In genomic region chr13:70057920-70058319, GRCm38 (mm10) we compare ENCODE assay signal across 17 mouse cellular contexts.
DNase-seq lines count a peak whose midpoint lies in the region; ATAC-seq and TF ChIP-seq lines count a peak whose summit lies in the region.
"Had no signal": no experiment of that assay in that cellular context is flagged by ENCODE, and none has a peak within 500 bp of the region (broad histone marks: within the 10 kb centered on the region; RNA-seq: fewer than 3 reads in every experiment).

No protein-coding gene starts in this region.

- no peaks in the 10 kb centered on the region for H3K9me3 ChIP-seq in midbrain, embryonic 10.5 days (replicated peaks)
- no peaks in the 10 kb centered on the region for H3K9me3 ChIP-seq in midbrain, postnatal 0 days (ENCODE audit: low read length)
- H3K9me3 ChIP-seq in forebrain, embryonic 16.5 days (ENCODE audit: control insufficient read depth, low read length): no peaks in the 10 kb centered on the region
- no peaks in the 10 kb centered on the region for H3K9me3 ChIP-seq in midbrain, embryonic 11.5 days (ENCODE audit: control insufficient read depth, low read length)
- no peaks in the 10 kb centered on the region for H3K9me3 ChIP-seq in liver, postnatal 0 days (ENCODE audit: low read length)
- H3K9me3 ChIP-seq: embryonic facial prominence, embryonic 12.5 days; lung, embryonic 15.5 days had no signal

- no peak overlapping the region for H3K4me2 ChIP-seq in midbrain, postnatal 0 days (ENCODE audit: low read depth, low read length, poor library complexity, severe bottlenecking)
- no peak overlapping the region for H3K4me2 ChIP-seq in forebrain, embryonic 16.5 days (ENCODE audit: low read length)
- H3K4me2 ChIP-seq in midbrain, embryonic 11.5 days: no peak overlapping the region
- H3K4me2 ChIP-seq in liver, postnatal 0 days (ENCODE audit: low read depth, low read length): no peak overlapping the region
- H3K4me2 ChIP-seq: embryonic facial prominence, embryonic 12.5 days; lung, embryonic 15.5 days had no signal

- no peaks in the 10 kb centered on the region for H3K36me3 ChIP-seq in midbrain, embryonic 10.5 days
- H3K36me3 ChIP-seq in midbrain, postnatal 0 days (ENCODE audit: insufficient read depth, low read length): no peaks in the 10 kb centered on the region
- H3K36me3 ChIP-seq in forebrain, embryonic 16.5 days (ENCODE audit: control insufficient read depth, insufficient read depth): no peaks in the 10 kb centered on the region
- H3K36me3 ChIP-seq in midbrain, embryonic 11.5 days (ENCODE audit: control insufficient read depth, insufficient read depth, low read length): no peaks in the 10 kb centered on the region
- no peaks in the 10 kb centered on the region for H3K36me3 ChIP-seq in liver, postnatal 0 days (replicated peaks; ENCODE audit: insufficient read depth, low read length)
- H3K36me3 ChIP-seq: embryonic facial prominence, embryonic 12.5 days; lung, embryonic 15.5 days had no signal

- H3K27ac ChIP-seq in midbrain, embryonic 10.5 days (replicated peaks): peak overlapping the region; percentile 23; the same call in 1 of the 2 replicates
- H3K27ac ChIP-seq in midbrain, postnatal 0 days (ENCODE audit: low read depth, low read length): no peak overlapping the region
- H3K27ac ChIP-seq in forebrain, embryonic 16.5 days (ENCODE audit: low read length): peak overlapping the region; percentile 86
- no peak overlapping the region for H3K27ac ChIP-seq in midbrain, embryonic 11.5 days (ENCODE audit: low read depth, low read length)
- no peak overlapping the region for H3K27ac ChIP-seq in liver, postnatal 0 days (ENCODE audit: low read depth)
- H3K27ac ChIP-seq: embryonic facial prominence, embryonic 12.5 days; kidney, postnatal 0 days; lung, embryonic 15.5 days; macrophage had no signal

- no peaks in the 10 kb centered on the region for H3K27me3 ChIP-seq in midbrain, embryonic 10.5 days (ENCODE audit: low read depth, poor library complexity, severe bottlenecking)
- no peaks in the 10 kb centered on the region for H3K27me3 ChIP-seq in midbrain, postnatal 0 days (ENCODE audit: insufficient read depth, low read length)
- H3K27me3 ChIP-seq in forebrain, embryonic 16.5 days (replicated peaks; ENCODE audit: control insufficient read depth, insufficient read depth, low read length): no peaks in the 10 kb centered on the region
- no peaks in the 10 kb centered on the region for H3K27me3 ChIP-seq in midbrain, embryonic 11.5 days (ENCODE audit: control insufficient read depth, insufficient read depth, low read length)
- no peaks in the 10 kb centered on the region for H3K27me3 ChIP-seq in liver, postnatal 0 days (ENCODE audit: insufficient read depth, low read length)
- H3K27me3 ChIP-seq: embryonic facial prominence, embryonic 12.5 days; lung, embryonic 15.5 days; Patski had no signal

- no peak overlapping the region for H3K9ac ChIP-seq in midbrain, postnatal 0 days (replicated peaks; ENCODE audit: low read length, poor library complexity, severe bottlenecking)
- peak overlapping the region; percentile 22; the same call in 1 of the 2 replicates for H3K9ac ChIP-seq in forebrain, embryonic 16.5 days (replicated peaks; ENCODE audit: low read depth, low read length)
- H3K9ac ChIP-seq in midbrain, embryonic 11.5 days (ENCODE audit: low read length): no peak overlapping the region
- no peak overlapping the region for H3K9ac ChIP-seq in liver, postnatal 0 days (replicated peaks)
- H3K9ac ChIP-seq: embryonic facial prominence, embryonic 12.5 days; lung, embryonic 15.5 days had no signal

- ATAC-seq in midbrain, postnatal 0 days (ENCODE audit: low FRiP score): no peak
- peak; percentile 91 for ATAC-seq in forebrain, embryonic 16.5 days
- peak; percentile 40; the same call in 1 of the 2 replicates for ATAC-seq in midbrain, embryonic 11.5 days (ENCODE audit: low FRiP score)
- ATAC-seq in liver, postnatal 0 days: no peak
- ATAC-seq: intestine, postnatal 0 days; Patski had no signal

- 72% methylated on average over 9 of the region's 9 CpGs for WGBS in midbrain, embryonic 10.5 days
- 37% methylated on average over 9 of the region's 9 CpGs for WGBS in midbrain, postnatal 0 days
- 11% methylated on average over 9 of the region's 9 CpGs for WGBS in forebrain, embryonic 16.5 days
- WGBS in midbrain, embryonic 11.5 days: 60% methylated on average over 9 of the region's 9 CpGs
- WGBS in liver, postnatal 0 days (ENCODE audit: insufficient replicate concordance): 73% methylated on average over 9 of the region's 9 CpGs

- DNase-seq in midbrain, embryonic 10.5 days (ENCODE audit: low spot score): no peak
- DNase-seq in midbrain, postnatal 0 days (ENCODE audit: low spot score): no peak
- DNase-seq in midbrain, embryonic 11.5 days (ENCODE audit: low spot score, missing footprints): no peak
- no peak for DNase-seq in liver, postnatal 0 days
- no peak for DNase-seq in c-Kit-positive CD71-positive TER-119-positive erythroid progenitor cells, embryonic 14.5 days (ENCODE audit: low spot score)
- no peak for DNase-seq in adrenal gland, postnatal 10 days
- DNase-seq: cerebellum, adult 11-12 months; cerebellum, postnatal 25 days; heart, postnatal 4 days; left cerebral cortex, postnatal 4 days had no signal

- TF ChIP-seq CTCF in midbrain, postnatal 0 days (IDR thresholded peaks at IDR 0.05): no peak
- no peak for TF ChIP-seq CTCF in liver, postnatal 0 days (IDR thresholded peaks at IDR 0.05; ENCODE audit: low read depth)

- no peak overlapping the region for H3K4me3 ChIP-seq in midbrain, embryonic 10.5 days
- no peak overlapping the region for H3K4me3 ChIP-seq in midbrain, postnatal 0 days (ENCODE audit: low read depth, low read length)
- no peak overlapping the region for H3K4me3 ChIP-seq in forebrain, embryonic 16.5 days (replicated peaks; ENCODE audit: low read length)
- no peak overlapping the region for H3K4me3 ChIP-seq in midbrain, embryonic 11.5 days (ENCODE audit: low read depth, low read length)
- H3K4me3 ChIP-seq in liver, postnatal 0 days (ENCODE audit: low read depth, low read length): no peak overlapping the region
- H3K4me3 ChIP-seq: embryonic facial prominence, embryonic 12.5 days; lung, embryonic 15.5 days had no signal

- H3K4me1 ChIP-seq in midbrain, embryonic 10.5 days: peaks cover 6% of the 10 kb centered on the region
- peaks cover 3% of the 10 kb centered on the region; the same call in 1 of the 2 replicates for H3K4me1 ChIP-seq in midbrain, postnatal 0 days (ENCODE audit: insufficient read depth, low read length)
- peaks cover 12% of the 10 kb centered on the region for H3K4me1 ChIP-seq in forebrain, embryonic 16.5 days (replicated peaks; ENCODE audit: control insufficient read depth, insufficient read depth, low read length)
- H3K4me1 ChIP-seq in midbrain, embryonic 11.5 days (ENCODE audit: control insufficient read depth, insufficient read depth, low read length): peaks cover 2% of the 10 kb centered on the region; the same call in 1 of the 2 replicates
- no peaks in the 10 kb centered on the region for H3K4me1 ChIP-seq in liver, postnatal 0 days (ENCODE audit: insufficient read depth)
- H3K4me1 ChIP-seq: embryonic facial prominence, embryonic 12.5 days; lung, embryonic 15.5 days had no signal

- no peak for TF ChIP-seq EP300 in liver, postnatal 0 days (IDR thresholded peaks at IDR 0.05; ENCODE audit: low read depth)

Comparison
In these comparisons a context has a peak if more than half of its experiments do, and no peak if none do; other contexts are left out.
1. H3K27ac ChIP-seq: peak in midbrain, embryonic 10.5 days (single experiment) and forebrain, embryonic 16.5 days (single experiment); none in midbrain, postnatal 0 days (single experiment), midbrain, embryonic 11.5 days (single experiment) and liver, postnatal 0 days (single experiment).
2. ATAC-seq: peak in forebrain, embryonic 16.5 days (single experiment) and midbrain, embryonic 11.5 days (single experiment); none in midbrain, postnatal 0 days (single experiment) and liver, postnatal 0 days (single experiment).